In genomic region chr2:166655727-166656520, GRCm38 (mm10) we compare ENCODE assay signal across 8 mouse cellular contexts. TPM values are rescaled to one million over a fixed set of nuclear protein-coding genes. Genes with fewer than 3 reads are reported as not detected.
DNase-seq lines count a peak whose midpoint lies in the region; ATAC-seq lines count a peak whose summit lies in the region.

No protein-coding gene starts in this region.

- intact Hi-C loops in left cerebral cortex, postnatal 25 days (cut with DNase I): no loop called here

- peak overlapping the region; percentile 36 for H3K4me3 ChIP-seq in hindbrain, embryonic 10.5 days
- no peak overlapping the region for H3K4me3 ChIP-seq in lung, embryonic 16.5 days (ENCODE audit: low read length)

- peaks cover 99% of the 10 kb centered on the region for H3K4me1 ChIP-seq in hindbrain, embryonic 10.5 days (replicated peaks)
- H3K4me1 ChIP-seq in lung, embryonic 16.5 days (replicated peaks; ENCODE audit: control insufficient read depth, insufficient read depth, low read length): 0 out of 2 replicates have a peak, but pooled peaks cover 5% of the 10 kb centered on the region

- ATAC-seq in lung, embryonic 16.5 days (ENCODE audit: low read depth): 0 out of 2 replicates have a peak, but pooled peaks have one; percentile 12

- 41% methylated on average over 11 of the region's 11 CpGs for WGBS in hindbrain, embryonic 10.5 days
- 35% methylated on average over 11 of the region's 11 CpGs for WGBS in lung, embryonic 16.5 days

- no peaks in the 10 kb centered on the region for H3K9me3 ChIP-seq in hindbrain, embryonic 10.5 days
- H3K9me3 ChIP-seq in lung, embryonic 16.5 days (ENCODE audit: control insufficient read depth, low read length): no peaks in the 10 kb centered on the region

- H3K9ac ChIP-seq in lung, embryonic 16.5 days (ENCODE audit: low read length): no peak overlapping the region

- no peaks in the 10 kb centered on the region for H3K27me3 ChIP-seq in hindbrain, embryonic 10.5 days (ENCODE audit: insufficient read depth, poor library complexity, severe bottlenecking)
- no peaks in the 10 kb centered on the region for H3K27me3 ChIP-seq in lung, embryonic 16.5 days (ENCODE audit: control insufficient read depth, insufficient read depth, low read depth, low read length)

- peak overlapping the region; percentile 90 for H3K27ac ChIP-seq in hindbrain, embryonic 10.5 days
- H3K27ac ChIP-seq in lung, embryonic 16.5 days (ENCODE audit: low read length): peak overlapping the region; percentile 28

- peak; percentile 11 for DNase-seq in right cerebral cortex, postnatal 4 days
- no peak for DNase-seq in right cerebral cortex, postnatal 25 days
- DNase-seq in hindbrain, embryonic 10.5 days (ENCODE audit: low spot score): no peak
- DNase-seq in retina, postnatal 1 day: peak; percentile 66
- DNase-seq in frontal cortex, postnatal 25 days (ENCODE audit: low spot score in 2 of 2): no peak
- no peak for DNase-seq in left cerebral cortex, postnatal 25 days (ENCODE audit: low spot score in 2 of 2)
- DNase-seq in cerebellum, postnatal 10 days: no peak

- no peak overlapping the region for H3K4me2 ChIP-seq in lung, embryonic 16.5 days (ENCODE audit: low read depth, low read length)

- H3K36me3 ChIP-seq in hindbrain, embryonic 10.5 days: no peaks in the 10 kb centered on the region
- H3K36me3 ChIP-seq in lung, embryonic 16.5 days (ENCODE audit: control insufficient read depth, insufficient read depth, low read length): no peaks in the 10 kb centered on the region

RNA-seq across cellular contexts. Expression of gene Prex1, which starts 57.7 kb away (rescaled TPM):
- polyA plus RNA-seq in hindbrain, embryonic 10.5 days (2016; fragmentation: Nextera tagmentation; extraction: Ambion mirVana): 36.8 and 44.1 TPM in 2 replicates
- 8.9 and 10.7 TPM in 2 replicates for polyA plus RNA-seq in lung, embryonic 16.5 days (2015; fragmentation: Nextera tagmentation; extraction: Ambion mirVana)
- total RNA-seq in left cerebral cortex, postnatal 25 days (2021): 100 to 1,000 TPM; 115 to 120 TPM

Comparison
In these comparisons a context has a peak if more than half of its experiments do, and no peak if none do; other contexts are left out.
1. DNase-seq: peak in right cerebral cortex, postnatal 4 days (single experiment) and retina, postnatal 1 day (single experiment); none in right cerebral cortex, postnatal 25 days (single experiment), hindbrain, embryonic 10.5 days (single experiment), frontal cortex, postnatal 25 days (0 of 2), left cerebral cortex, postnatal 25 days (0 of 2) and cerebellum, postnatal 10 days (0 of 2).